Mouse (Mus musculus): ENCODE measurements at regions not wholly inside any gene's neighbourhood (a gene's known extent, or its start where the extent isn't known, plus 50 kb on each side); places are given as distances from the start of the nearest gene placed in this dataset.

DNA sequence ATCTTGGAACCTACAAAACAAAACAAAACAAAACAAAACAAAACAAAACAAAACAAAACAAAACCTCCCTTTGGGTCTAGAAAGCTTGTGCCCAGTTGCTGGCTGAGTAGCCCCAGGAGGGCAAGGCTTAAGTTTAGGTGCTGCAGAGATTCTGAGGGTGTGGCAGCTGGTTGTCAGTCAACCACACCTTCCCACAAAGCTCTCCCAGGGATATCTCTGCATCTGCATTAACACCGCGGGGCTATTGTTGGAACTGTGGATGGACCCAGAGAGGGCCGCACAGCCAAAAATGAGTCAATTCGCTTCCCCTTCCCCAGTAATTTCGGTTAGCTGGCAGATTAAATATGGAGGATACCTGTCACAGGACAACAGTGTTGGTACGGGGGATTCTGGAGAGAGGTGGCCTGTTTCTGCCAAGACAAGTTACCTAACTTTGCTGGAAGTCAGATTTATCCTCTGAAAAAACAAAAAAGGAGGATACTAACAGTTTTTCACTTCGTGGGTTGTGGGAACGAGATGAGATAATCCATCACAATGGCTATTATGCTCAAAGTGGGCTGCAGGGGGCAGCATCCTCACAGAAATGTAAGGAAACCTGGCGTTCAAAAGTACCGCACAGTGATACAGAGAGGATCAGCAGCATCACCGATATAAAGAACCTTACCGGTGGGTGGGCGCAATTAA, 96.7 kb downstream of the 1500009L16Rik start:
- intact Hi-C loops (cut with DNase I) = loop anchor here (2.0 to 10.0 kb wide), 3 partner anchors 198 to 695 kb away; no protein-coding TSS in a partner anchor
- DNase-seq (ENCODE audit: low spot score in 2 of 2) = peak; percentile 85 to 92

DNA sequence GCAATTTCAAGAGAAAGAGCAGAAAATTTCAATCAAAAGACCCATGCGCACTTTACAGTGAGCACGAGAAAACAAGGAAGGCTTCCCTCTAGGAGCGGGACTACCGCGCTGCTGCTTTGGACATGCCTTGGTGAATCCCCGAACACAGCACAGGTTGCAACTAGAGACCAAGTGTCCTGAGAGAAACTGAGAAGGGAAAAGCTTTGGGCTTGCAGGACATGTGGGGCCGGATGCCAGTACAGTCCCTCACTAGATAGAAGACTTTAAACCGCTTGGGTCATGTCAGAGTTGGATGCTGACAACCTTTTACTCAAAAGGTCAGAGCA, 97.2 kb downstream of the 1500009L16Rik start:
- no peak for DNase-seq (ENCODE audit: low spot score in 2 of 2)
- intact Hi-C loops (cut with DNase I) = loop anchor here (2.0 to 10.0 kb wide), 4 partner anchors 197 to 695 kb away; no protein-coding TSS in a partner anchor

DNA sequence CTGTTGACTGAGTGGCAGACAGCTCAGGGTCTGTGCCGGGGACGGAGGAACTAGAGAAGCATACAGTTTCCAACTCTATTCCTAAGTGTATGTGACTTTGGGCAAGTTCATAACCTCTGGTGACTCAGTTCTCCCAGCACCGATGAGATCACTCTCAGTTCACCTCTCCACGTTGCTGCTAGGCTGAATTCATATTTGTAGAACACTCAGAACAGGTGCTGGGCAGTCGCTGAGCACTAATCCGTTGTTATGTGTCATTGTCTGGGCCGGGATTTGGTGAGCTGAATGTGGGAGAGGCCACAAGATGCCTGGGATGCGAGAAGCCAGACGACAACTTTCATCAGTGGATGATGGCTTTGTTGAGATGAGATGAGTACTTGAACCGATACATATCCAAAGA, 98.4 kb downstream of the 1500009L16Rik start:
- intact Hi-C loops (cut with DNase I) = loop anchor here (5.0 kb wide), 1 partner anchor 616 kb away; no protein-coding TSS in a partner anchor
- no peak for DNase-seq (ENCODE audit: low spot score in 2 of 2)

DNA sequence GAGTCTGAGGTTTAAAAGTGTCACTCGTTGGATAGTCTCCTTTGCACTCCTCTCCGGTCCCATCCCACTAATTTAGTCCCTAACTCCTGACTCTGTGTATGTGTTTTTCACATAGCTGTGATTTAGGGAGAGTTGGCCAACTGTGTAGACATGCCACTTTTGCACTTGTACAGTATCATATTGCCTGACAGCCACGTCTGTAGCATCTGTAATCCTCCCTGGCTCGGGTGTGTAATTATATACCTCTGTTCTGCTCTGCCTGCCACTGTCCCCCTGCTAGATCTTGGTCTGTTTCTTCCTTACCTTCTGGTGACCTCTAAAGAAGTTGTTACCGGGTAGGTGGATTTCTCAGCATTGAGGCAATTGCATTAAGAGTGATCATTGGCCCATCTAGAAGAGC, 103.4 kb downstream of the 1500009L16Rik start:
- intact Hi-C loops (cut with DNase I) = no loop called here
- DNase-seq (ENCODE audit: low spot score in 2 of 2) = no peak

DNA sequence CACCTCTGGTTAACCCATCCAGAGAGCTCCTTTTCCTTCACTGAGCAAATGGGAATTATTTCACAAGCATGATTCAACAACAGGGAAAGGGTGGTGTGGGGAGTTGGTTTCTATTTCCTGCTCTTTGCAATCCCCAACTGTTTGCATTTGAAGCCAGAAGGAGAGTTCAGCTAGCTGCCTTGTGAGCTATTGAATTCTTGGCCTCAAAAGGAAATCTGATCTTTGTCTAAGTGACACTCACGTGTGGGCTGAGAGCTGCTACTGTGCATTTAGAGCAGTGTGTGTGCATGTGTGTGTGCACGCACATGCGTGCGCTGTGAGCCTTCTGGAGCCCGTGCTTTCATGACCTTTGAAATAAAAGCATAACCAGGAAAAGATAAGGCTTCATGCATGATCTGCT, 113.7 kb downstream of the 1500009L16Rik start:
- DNase-seq (ENCODE audit: low spot score in 2 of 2) = peak in 1 of 2 experiments; percentile 30
- intact Hi-C loops (cut with DNase I) = no loop called here

DNA sequence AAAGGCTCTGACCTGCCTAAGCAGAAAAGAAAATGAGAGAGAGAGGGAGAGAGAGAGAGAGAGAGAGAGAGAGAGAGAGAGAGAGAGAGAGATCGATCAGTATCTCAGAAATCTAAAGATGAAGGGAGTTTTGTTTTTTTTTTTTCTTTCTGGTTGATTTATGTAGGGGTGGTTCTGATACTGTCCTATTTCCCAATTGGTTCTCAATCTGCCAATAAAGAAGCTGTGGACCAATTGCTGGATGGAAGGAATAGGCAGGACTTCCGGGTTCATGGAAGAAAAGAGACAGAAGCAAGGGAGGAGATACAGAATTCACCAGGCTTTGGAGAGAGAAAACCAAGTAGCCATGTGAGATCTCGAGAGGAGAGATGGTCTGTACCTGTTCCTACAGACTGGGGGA, 117.6 kb downstream of the 1500009L16Rik start:
- no peak for DNase-seq (ENCODE audit: low spot score in 2 of 2)
- intact Hi-C loops (cut with DNase I) = no loop called here

DNA sequence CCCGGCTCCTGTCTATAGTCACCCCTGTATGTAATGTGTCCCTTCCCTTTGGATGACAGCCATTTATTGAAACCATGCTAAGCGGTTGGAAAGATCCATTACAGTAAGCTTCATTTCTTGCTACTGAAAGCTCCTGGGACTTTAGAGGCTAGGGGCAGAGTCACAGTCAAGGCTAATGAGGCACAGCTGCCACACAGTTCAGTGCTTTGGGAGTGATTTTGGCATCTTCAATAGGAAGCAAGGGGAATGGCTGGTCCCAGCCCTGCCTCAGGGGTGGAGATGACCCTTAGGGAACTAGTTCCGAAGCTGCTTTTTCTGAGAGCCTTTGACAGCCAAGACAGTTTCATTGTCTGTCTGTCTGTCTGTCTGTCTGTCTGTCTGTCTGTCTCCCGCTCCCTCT, 128.2 kb downstream of the 1500009L16Rik start:
- intact Hi-C loops (cut with DNase I) = no loop called here
- DNase-seq (ENCODE audit: low spot score in 2 of 2) = no peak

DNA sequence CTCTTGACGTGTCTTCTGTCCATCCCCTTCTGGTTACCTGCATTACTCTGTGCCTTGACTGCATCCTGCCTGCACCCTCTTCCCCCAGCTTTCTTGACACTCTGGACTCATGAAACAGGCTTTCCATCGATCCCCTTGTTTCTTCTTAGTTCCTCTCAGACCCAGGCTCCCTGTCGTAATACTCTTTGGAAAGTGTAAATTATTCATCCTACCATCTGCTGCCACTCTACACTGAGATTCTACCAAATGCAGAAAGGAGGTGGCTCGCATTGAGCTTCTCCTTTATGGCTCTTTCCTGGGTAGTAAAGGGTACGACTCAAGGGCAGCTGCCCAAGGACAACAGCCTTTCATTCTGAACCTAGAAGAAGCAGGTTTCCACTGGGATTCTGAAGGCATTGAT, 129.5 kb downstream of the 1500009L16Rik start:
- intact Hi-C loops (cut with DNase I) = no loop called here
- DNase-seq (ENCODE audit: low spot score in 2 of 2) = no peak

DNA sequence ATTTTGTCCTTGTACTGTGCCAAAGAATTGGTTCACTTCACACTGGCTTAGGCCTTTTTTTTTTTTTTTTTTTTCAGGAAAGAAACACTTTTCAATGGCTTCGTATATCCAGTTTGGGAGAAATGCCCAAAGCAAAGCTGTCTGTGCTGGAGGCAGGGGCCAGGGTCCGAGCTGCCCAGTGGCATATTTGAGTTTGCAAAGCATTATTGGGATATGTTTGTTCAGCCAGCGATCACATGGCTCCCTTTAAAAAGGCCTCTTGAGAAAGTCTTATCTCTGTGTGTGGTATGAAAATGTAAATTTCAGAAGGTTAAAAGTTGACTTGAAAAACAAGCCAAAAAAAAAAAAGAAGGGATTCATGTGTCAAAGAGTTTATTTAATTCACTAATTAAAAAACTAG, 130.1 kb downstream of the 1500009L16Rik start:
- intact Hi-C loops (cut with DNase I) = no loop called here
- no peak for DNase-seq (ENCODE audit: low spot score in 2 of 2)

DNA sequence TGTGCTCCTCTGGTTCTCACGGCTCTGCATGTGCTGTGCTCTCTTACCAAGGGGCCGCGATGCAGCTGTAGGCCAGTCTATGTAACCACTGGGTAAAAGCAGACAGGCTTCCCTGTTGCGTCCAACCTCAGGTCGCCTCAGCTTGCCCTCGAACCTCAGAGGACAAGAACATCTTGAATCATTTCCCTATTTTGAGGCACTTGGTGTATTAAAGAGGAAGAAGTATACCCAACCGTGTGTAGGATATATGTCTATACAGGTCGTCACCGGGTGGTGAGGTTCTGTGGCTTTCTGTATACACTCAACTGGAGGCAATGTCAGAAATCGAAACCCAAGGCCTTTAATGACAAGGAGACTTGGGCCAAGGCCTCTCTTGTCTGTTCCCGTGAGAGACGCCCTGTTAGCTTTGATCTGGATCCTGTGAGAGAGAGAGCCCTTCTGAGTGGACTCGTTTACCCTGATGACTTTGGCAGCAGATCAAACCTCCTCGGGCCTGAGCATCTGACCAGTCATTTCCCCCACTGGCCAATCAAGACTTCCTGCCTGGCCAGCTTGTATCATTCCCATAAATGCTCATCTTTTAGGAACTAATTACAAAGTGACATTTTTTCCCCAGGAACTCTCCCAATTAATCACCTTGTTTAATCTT, 135.3 kb downstream of the 1500009L16Rik start:
- DNase-seq (ENCODE audit: low spot score in 2 of 2) = no peak
- intact Hi-C loops (cut with DNase I) = no loop called here

DNA sequence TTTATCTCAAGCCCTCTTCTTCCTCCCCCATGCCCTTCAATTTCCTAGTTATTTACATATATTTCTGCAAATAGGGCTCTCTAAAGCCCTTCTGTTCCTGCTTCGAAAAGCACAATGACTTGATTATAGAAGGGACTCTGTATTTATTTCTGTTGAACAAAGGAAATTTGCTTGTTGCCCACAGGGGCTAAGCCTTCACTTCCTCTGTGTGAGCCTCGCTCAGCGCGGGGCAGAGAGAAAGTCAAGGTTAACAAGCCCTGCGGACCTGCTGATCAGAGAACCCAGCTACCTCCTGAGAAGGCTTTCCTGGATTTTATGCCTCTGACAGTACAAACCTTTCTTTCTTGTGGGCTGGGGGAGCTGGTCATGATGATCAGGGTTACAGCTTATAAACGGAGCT, 136.0 kb downstream of the 1500009L16Rik start:
- no peak for DNase-seq (ENCODE audit: low spot score in 2 of 2)
- intact Hi-C loops (cut with DNase I) = no loop called here

DNA sequence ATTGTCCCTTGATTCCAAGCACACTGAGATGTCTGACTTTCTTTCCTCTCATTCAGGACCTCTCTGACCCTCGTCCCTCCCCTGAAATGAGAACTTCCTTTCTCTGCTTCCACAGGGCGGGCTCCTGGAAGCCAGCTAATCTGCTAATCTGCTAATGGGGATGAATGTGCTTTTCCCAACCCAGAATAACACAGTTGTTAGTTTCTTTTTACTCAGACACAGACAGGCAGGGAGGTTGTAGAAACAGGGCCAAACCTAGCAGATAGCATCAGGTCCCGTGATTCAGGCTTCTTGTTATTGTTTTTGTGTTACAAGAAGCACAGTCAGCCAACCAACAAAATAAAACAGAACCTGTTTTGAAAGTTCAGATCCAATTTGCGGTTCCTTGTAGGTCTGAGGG, 137.0 kb downstream of the 1500009L16Rik start:
- DNase-seq (ENCODE audit: low spot score in 2 of 2) = no peak
- intact Hi-C loops (cut with DNase I) = no loop called here

DNA sequence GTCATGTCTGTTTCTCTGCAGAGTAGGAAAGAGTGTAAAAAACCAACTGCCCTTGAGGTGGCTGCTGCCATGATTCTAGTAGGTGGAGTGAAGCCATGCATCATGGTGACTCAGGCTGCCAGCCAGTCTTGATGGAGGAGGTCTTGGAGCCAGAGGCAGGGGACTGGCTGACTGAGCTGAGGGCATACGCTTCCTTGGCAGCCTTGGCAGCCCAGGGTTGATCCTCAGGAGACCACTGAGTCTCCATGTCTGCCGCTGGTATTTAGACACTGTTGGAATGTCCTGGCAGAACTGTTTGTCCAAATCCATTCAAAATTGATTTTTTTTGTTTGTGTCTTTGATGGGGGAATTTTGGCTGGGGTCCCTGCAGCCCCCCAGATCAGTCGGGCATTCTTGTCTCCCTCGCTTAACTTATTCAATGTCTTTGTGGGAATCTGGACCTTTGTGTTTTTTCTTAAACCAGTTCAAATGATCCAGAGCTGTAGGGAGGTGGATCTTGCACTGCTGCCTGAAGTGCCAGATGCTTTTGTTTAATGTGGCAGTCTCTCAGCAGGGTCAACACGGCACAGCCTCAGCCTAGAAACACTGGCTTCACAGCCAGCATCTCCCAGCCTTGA, 139.0 kb downstream of the 1500009L16Rik start:
- DNase-seq (ENCODE audit: low spot score in 2 of 2) = peak; percentile 20 to 47
- intact Hi-C loops (cut with DNase I) = no loop called here

DNA sequence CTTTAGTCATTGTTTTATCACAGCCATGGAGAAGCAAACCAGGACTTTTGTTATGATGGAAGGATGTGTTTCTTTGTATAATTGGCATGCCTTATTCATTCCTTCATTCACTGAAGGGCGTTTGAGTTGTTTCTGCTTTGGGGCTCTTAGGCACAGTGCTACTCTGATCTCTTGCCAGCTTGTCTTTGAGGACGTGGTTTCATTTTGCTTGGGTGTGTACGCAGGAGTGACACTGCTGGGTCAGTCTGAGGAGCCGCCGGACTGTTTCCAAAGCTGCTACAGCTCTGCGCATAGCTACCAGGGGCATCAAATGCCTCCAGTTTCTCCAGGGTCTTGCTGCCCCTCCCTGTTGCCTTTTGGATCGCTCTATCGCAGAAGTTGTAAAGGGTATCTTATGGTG, 141.9 kb downstream of the 1500009L16Rik start:
- DNase-seq (ENCODE audit: low spot score in 2 of 2) = no peak
- intact Hi-C loops (cut with DNase I) = no loop called here

DNA sequence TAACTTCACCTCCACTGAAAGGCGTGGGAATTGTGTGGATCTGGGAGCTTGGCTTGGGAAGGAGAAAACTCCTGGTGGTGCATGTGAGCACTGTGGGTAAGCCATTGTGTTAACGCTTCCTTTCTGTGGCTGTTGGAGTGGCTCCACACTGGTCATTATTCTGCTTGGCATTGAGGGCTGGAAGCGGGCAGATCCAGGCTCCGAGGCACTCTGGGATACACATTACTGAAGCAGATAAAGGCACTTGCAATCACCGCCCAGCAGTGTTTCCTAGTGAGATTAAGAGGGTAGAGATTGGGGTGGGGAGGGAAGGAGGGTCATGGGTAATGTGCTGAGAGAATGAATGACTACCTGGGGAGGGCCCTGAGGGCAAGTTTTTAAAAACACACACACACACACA, 143.3 kb downstream of the 1500009L16Rik start:
- intact Hi-C loops (cut with DNase I) = no loop called here
- DNase-seq (ENCODE audit: low spot score in 2 of 2) = no peak

DNA sequence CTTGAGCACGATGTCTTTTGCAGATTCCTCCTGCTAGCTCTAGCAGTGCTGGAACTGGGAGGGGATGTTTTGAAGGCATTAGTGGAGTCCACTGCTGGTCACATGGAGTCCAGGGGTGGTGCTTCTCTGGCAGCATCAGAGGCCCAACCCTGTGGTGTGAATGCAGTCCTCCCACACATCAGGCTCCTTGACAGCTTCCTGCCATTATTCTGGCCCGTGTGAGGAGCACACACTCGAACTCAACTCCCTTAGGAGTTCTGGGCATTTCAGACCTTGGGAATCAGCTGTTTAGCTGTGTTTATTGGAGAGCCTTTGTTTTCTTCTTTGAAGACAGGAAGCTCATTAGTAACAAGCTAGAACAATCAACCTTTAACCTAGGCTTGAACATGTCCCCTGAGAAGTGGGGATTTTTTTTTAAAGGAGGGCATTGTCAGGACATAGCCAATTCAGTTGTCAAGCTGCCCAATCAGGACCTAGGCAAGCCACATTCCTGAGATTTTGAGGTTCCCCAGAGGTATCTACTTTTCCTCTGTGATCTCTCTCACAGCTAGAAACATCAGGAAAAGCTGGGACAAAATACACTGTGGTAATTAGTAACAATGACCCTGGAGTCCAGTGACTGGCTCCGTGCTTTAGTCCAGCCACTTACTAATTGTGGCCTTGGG, 149.2 kb downstream of the 1500009L16Rik start:
- DNase-seq (ENCODE audit: low spot score in 2 of 2) = no peak
- intact Hi-C loops (cut with DNase I) = no loop called here

DNA sequence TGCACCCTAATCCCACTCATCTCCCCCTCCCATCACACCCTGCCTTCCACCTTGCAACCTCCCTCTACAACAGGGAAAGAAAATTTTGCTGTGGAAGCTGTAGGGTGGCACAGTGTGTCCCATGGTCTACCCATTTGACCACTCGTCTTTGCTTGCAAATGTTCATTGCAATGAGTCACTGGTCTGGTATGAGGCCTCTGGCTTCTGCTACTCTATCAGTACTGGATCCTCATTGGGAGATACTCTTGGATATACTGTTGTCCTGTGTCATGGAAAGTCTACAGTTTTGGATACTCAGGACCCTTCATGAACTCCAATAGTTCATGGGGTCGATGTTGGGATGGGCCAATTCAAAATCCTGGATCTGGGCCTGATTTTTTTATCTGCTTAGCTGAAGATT, 156.1 kb downstream of the 1500009L16Rik start:
- intact Hi-C loops (cut with DNase I) = no loop called here
- DNase-seq (ENCODE audit: low spot score in 2 of 2) = no peak

DNA sequence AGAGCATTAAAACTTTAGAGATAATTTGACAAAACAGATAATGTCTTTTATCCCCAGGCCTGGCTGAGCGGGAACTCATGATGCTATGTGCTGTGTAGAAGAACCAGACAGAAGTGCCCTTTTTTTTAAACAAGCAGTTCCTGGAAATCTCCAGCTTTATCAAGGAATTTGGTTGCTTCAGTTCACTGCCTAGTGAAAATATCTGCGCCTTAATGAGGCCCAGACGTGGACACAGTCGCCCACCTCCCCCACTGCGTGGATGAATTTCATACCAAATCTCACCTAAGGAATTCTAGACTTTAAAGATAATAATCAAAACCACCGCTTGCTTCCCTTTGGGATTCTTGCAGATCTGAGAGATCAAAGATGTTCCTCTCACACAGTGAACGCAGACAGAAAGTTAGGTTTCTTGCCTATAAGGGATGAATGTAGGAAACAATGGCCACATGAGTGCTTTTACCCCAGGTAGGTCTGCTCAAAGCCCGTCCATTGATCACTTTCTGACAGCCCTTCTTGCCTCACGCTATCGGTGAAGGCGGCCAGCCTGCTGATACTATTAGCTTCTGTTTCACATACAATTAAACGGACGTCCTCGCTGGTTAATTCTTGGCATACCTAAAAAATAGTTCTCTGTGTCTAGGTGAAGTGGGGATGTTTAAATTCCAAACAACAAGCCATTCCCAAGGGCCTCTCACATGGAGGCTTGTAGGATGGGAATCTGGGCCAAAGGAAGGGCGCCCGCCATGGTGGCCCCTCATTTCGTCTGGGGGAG, 159.6 kb downstream of the 1500009L16Rik start:
- no peak for DNase-seq (ENCODE audit: low spot score in 2 of 2)
- intact Hi-C loops (cut with DNase I) = no loop called here

DNA sequence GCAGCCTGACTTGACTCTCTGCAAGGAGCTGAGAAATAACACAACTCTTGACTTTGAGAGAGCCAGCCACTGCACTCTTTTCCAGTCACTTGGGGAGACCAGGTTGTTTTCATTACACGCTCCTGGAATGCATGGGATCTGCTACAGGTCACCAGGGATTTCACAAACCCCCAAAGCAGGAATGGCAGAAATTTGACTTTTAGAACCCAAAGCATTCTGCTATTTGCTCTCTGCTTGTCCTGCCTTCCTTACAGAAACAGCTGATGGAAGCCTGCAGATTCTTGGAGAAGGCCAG, 160.2 kb downstream of the 1500009L16Rik start:
- intact Hi-C loops (cut with DNase I) = no loop called here
- no peak for DNase-seq (ENCODE audit: low spot score in 2 of 2)

DNA sequence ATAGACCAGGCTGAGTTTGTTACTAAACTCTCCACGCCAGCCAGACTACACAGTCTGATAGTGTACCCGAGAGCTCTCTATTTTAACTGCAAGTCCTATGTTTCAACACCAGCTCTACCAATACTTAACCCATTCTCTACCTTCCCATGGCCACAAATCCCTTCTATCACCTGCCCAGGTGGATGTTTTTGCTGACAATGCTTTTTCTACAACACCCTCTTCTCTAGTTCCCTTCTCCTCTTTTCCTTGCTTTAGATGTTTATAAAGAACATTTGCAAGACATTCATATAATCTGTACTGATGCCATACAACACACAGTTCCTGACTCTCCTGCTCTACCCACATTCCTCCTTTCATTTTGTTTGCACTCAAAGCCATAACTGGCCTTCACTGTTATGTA, 161.9 kb downstream of the 1500009L16Rik start:
- no peak for DNase-seq (ENCODE audit: low spot score in 2 of 2)
- intact Hi-C loops (cut with DNase I) = no loop called here
